Mouse (Mus musculus) naive thymus-derived CD4-positive, alpha-beta T cell, adult 2 months (primary cell): ENCODE measurements at regions not wholly inside any gene's neighbourhood (a gene's known extent, or its start where the extent isn't known, plus 50 kb on each side); places are given as distances from the start of the nearest gene placed in this dataset.
A peak's percentile ranks its signal among the peaks of the same experiment; 100 is the strongest.

Source experiments
- DNase-seq: peaks from one replicate; pipeline ENCODE4 v3.0.0-alpha.2; 2011; ENCODE audit warnings: low read depth

DNA sequence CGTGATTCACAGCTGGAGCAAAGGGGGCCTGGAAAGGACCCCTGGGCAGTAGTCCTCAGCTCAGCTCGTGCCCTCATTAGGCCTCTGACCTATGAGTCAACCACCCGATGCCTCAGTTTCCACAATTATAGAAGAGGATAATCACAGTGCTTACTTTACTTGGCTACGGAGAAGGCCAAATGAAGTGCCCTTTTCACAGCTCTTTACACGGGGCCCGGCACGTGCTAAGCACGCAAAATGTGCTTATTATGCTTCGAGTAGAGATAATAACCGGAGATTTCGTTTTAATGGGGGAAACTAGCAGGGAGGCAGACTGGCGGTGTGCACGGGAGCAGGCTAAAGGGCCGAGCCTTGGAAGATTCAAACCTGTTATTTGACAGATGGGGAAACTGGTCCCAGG, 102.4 kb upstream of the Jun start:
- DNase-seq, result no peak

- DNase-seq, result no peak
These were observed 103.2 kb upstream of the Jun start for GRCm38 (mm10) chr4:95155178-95155577.

GRCm38 (mm10) chr4:95155796-95156195, 103.8 kb upstream of the Jun start:
- no peak for DNase-seq

DNA sequence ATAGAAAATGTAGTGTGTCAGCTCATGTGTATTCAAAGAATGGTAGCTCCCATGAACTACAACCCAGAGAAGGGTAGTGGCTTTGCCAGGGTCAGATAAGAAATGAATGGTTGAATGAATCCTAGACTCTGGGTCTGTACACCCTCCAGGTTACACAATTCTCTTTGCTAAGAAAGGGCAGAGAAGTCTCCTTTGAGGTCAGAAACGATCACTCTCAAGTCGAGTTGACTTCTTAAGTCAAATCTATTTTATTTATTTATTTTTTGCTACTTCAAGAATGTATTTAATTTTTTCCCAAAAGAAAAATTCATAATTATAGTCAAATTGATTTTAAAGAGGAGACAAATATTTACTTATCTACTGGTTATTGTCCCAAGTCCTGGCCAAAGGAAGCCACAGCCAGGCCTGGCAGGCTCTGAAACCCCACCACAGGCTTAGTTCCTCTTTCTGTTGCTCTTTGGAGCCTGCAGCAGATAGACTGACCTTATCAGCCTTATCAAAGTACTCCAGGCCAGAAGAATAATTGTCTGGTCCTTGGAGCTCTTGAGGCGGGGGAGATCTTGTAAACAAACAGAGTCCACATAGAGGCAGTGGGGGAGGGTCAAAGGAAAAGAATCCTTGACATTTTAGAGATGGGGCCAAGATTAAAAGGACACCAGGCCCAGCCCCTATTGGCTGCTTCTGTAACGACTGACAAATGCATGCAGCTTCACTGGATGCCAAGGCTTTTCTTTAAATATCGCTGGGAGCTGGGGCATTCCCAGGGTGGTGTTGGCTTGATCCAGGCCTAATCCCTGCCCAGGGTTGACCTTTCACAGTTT, 104.6 kb upstream of the Jun start:
- no peak for DNase-seq

DNA sequence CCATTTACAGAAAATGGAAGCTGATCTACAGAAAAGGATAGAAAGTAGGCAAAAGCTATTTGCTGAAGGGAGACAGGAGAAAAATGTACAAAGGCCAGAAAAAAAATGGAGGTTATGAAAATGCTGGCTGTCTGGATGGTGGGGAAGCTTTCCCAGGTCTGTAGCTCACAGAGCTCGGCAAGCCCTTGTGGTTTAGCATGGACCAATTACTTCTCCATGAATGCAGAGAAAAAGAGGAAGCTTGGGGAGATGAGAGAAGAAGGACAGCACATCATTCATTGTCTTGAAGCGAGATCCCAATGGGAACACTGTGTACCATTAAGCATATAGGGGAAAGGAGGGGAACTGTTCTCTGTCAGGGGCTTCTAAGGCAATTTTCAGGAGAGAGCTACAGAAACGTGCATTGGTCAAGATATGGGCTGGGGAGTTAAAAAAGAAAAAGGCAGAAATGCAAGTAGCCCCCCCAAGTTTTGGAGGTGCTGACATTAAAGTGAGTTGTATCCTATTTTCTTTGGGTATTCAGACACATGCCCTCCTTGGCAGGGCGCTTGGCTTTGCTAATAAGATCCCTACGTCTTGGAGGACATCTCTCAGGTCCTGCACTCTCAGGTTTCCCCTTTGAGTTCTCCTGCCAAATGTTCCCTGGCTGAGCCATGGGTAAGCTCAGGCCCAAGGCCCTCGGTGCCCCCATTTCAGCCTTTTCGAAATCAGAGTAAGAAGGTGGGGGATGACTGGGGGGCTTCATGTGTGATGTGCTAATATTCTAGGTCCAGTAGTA, 105.8 kb upstream of the Jun start:
- no peak for DNase-seq

- DNase-seq, result no peak
These were observed 106.8 kb upstream of the Jun start for GRCm38 (mm10) chr4:95158632-95159424.

DNA sequence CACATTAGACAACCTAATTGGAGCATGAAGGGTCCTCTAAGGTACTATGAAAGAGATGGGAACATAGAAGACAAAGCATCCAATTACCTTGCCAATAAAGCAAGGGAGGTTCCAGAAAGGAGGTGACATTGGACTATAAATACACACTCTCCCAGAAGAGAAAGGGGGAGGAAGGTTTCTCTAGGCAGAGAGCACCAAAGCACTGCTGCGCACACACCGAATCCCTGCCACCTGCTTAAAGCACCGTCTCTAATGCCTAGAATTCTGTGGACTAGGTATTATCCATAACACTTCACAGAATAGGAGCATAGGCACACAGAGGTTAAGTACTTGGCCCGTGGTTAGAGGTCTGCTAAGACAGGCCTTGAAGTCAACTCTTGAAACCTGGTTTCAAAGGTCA, 107.8 kb upstream of the Jun start:
- no peak for DNase-seq

GRCm38 (mm10) chr4:95160465-95160864, 108.4 kb upstream of the Jun start:
- DNase-seq, result no peak

DNA sequence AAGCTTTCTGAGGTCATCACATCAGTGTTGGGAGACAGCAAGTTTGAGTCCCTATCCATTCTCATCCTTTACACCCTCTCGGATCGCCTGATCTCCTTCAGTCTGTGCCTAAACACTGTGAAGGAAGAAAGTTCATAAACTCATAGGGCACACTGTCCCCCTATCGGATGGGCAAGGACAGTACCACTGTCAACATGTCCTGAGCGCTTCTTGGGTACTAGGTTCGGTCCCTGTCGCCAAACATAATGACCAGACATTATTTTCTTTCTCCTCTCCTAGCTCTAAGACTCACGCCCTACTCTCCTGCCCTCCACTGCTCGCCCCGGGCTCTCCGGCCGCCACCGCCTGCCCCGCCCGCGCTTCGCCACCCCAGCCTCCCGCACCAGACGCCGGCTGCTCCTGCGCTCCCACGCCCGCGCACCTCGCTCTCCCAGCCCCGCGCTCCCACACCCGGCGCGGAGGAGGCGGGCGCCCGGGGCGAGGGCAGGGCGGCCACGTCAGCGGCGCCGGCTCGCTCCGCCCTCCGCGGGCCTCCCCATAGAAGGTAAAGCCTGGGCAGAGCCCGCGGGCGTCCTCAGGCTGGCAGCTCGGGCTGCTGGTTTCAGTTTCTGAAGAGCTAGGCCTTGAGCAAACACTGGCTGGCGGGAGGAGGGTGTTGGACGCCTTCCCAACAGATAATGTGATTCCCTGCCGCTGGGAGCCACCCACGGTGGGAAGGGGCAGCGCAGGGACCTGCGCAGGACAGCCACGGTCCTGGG, 109.1 kb upstream of the Jun start:
- peak; percentile 91 for DNase-seq

DNA sequence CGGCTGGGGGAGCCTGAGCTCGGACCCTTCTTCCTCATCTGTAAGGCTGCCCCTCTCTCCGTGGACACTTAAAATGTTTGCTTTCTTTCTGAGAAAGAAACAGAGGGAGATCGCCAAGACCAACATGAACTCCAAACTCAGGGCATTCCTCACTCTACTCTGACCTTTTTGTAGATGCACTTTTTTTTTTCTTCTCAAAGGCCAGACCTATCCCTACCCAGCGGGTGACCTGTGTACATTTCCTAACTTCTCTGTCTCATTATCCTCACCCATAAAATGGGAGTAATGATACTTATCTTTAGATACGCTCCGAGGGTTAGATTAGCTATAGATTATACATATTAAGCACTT, 109.6 kb upstream of the Jun start:
- no peak for DNase-seq

DNA sequence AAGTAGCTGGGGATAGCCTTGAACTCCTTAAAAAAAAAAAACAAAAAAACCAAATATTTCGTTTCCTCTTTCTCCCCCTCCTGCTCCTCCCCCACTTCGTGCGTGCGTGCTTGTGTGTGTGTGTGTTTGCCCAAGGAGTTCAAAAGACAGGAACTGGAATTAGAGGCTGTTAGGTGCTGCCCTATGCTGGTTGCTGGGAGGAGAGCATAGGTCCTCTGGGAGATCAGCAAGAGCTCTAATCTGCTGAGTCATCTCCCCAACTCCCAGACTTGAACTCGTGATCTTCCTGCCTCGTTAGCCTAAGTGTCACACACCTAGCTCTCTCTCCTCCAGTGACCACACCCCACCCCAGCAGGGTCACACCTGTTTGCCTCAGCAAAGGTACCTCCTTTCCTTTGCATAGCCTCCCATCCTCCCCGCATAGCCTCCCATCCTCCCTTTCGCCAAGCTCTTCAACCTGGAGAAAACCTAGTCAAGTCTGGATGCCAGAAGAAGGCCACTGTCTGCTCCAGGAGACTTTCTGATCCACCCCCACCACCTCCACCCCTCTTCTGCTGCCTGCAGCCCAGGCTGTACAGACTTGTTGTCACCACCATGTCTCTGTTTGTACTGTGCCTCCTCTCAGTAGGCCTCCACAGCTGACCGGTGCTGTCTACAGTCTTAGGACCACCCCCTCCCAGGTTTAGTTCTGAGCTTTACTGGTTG, 110.5 kb upstream of the Jun start:
- DNase-seq, result peak; percentile 52

DNA sequence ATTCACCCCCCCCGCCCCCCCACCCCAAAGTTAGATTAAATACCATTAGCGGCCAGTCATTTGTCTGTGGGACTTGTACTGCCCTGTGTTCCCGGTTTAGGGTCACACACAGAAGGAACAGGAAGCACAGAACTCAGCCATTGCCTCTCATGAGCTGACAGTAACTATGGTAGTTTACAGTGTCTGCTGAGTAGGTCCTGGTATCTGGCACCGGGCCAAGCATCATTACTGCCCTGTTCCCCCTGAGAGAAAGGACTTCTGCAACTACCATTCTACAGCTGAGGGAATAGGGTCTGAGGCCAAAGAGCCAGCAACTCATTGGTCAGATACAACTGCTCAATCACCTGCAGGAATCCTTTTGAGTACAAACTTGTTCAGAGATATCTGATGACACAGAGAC, 111.4 kb upstream of the Jun start:
- no peak for DNase-seq

GRCm38 (mm10) chr4:95166503-95166902, 114.5 kb upstream of the Jun start:
- no peak for DNase-seq

DNA sequence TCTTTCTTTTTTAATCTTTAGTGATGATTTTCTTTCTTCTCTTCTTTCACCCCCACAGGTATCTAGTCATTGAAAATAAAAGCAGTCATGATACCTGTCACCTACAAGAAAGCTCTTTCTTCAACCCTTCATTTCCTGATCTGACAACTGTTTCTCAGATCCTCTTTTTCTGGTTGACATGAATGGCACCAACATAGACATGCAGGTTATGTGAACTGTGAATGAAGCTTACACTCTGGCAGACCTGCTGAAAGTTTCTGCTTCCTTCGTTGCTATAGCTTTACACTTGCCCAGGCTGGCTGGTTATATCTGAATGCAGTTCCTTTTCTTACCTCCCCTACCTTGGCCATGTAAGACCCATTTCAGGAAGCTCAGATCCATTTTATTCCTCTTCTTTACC, 115.2 kb upstream of the Jun start:
- no peak for DNase-seq

DNA sequence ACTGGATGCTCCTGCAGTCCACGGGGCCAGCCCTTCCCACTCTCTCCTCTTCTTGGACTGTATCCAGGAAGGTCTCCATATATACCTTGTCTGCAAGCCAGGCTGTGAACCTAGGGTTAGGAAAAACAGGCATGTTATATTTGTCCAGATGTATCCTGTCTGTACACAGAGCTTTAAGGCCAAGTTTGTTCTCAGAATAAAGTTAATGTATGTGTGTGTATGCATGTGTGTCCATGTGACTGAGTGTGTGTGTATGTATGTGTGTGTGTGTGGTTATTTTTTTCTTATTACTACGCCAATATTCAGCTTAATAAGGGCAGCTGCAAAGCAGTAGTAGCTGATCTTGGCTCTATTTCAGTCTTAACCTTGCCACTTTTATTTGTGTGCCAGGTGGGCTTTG, 117.7 kb upstream of the Jun start:
- no peak for DNase-seq

DNA sequence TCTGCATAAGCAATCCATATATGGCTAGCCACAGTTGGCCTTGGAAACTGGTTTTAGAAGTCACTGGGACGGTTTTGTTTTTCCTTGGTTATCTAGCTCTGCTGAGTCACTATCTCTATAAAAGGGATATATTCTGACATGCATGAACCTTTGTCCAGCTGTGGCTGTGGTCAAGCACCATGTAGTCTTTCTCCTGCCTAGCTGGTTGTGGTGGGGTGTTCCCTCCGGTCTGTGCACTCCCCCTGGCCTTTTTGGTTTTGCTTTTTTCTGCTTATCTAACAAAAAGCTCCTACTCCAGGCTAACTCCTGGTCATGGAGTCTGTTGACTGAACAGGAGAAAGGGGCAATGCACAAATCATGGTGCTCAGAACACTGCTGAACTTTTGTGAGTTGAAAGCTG, 125.7 kb upstream of the Jun start:
- DNase-seq, result no peak

DNA sequence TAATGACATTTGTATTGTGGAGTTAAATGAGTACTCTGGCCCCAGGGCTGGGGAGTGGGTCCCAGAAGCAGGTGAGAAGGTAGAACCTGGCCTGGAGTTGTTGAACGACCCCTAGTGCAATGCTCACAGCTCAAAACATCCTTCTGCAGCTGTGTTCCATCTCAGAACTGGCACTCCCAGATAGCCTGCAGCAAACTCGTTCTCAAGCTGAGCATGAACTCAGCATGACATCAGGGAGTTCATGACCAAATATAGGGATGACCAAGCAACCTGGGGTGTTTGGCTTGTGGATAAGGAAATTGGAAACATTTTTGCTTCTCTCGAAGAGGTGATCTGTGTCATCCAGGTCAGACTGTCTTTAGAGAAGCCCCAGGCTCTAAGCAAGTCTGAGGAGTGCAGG, 126.4 kb upstream of the Jun start:
- DNase-seq, result no peak

- DNase-seq, result no peak
These were observed 126.9 kb upstream of the Jun start for GRCm38 (mm10) chr4:95178900-95179299.

GRCm38 (mm10) chr4:95180446-95180845, 128.4 kb upstream of the Jun start:
- no peak for DNase-seq

DNA sequence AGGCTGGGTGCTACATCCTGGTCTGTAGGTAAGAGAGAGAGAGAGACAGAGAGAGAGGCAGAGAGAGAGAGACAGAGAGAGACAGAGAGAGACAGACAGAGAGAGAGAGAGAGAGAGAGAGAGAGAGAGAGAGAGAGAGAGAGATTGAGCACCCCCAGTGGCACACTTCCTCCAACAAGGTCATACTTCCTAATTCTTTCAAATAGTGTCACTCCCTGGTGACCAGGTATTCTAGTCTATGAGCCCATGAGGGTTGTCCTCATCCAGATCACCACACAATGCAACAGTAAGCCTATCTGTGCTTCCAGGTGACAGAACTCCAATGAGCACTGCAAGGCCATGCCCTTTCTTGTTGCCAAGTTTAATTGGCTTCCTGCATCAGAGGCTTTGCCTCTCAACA, 129.0 kb upstream of the Jun start:
- no peak for DNase-seq

DNA sequence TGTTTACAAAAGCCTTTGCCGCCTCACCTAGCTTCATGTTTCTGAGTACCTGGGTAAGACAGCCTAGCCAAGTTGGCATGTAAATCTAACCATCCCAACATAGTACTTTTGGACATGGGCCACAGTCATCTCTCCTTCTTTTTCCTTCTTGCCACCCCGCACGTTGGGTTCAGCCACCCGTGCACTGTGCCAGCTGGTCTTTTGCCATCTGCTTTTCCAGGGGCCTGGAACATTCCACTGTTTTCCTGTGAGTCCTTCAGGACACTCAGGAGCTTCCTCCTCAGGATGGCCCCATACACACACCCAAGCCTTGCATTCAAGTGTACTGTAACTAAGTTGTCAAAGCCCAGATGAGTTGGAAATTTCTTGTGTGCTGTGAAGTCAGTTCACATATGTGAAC, 132.2 kb upstream of the Jun start:
- no peak for DNase-seq
